Mouse (Mus musculus) right cerebral cortex, adult 2 months (tissue): ENCODE data around the gene 1700030J22Rik.

Experiments
- DNase-seq, 2 experiments: peaks; one replicate each; pipeline ENCODE4 v3.0.0; 2021 to 2022; ENCODE audit warnings: low spot score in 2 of 2

1700030J22Rik gene

DNA sequence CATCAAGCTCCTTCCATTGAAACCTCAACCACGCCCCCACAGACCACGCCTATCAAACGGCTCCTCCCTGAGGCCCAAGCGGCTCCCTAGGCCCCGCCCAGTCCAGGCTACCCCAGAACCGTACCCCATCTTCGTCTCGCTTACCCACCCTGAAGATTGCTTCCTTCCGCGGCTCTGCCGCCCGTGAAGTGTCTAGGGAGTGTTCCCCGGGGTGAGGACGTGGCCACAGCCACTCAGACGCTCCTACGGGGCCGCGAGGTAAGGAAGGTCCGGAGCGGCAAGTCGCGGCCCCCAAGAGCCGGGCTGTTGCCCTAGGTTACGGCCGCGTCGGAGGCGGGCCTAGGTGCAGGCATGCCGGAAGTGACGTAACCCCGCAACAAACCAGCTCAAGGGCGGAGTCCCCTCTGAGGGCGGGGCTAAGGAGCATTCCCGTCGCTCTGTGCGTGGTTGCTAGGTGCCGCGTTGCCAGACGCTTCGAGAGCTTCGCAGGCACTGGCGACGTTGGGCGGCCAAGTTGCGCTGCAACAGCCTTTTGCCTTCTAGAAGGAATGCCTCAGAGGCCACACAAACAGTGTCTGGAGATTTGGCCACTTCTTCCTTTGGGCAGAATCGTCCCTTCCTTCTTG, at the start of gene 1700030J22Rik:
Gene 1700030J22Rik (minus strand): TSS at position 329 of the 626 bp plus-strand sequence.
- DNase-seq: peak; percentile 97 to 98

DNA sequence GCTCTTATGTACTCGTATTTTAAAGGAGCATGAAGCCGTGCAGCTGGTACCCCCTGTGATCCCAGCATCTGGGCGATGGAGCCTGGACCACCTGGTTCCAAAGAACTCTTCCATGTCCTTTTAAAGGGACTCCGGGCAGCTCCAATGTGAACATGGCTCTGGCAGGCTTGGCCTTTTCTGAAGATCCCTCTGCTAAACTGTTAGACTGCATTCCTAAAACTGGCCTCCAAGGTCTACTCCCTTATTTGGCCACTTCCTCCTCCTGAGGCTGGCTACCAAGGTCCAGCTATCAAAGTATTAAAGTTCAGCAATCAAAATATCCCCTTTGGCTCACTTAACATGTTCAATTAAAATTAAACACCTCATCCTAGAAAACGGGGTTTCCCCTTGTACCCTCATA, 48.8 kb upstream of the 1700030J22Rik start:
- DNase-seq: no peak

DNA sequence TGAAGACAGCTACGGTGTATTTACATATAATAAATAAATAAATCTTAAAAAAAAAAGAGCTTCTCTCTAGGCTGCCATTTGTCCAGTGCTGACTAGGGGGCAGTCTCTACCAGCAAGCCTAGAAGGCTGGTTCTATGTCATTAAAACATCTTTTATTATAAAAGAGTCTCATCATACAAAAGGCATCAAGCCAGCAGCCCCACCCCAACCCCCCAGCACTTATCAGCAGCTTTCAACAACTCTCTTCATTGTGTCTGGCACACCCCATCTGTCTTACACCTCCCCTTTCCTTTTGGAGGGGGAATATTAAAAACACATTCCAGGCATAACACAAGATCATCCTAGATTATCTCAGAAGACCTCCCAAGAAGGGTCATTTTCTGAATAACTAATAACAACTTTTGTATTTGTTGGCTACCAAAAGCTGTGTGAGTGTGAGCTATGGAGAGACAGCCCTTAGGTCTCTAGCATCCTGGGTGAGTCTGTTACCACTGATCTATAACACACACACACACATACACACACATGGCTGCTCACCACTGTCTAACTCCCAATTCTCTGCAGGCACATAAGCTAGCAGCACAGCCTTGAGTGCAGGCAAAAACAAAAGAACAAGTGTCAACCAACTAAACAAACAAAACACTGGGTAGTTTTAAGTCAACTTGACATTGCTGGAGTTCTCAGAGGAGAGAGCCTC, 43.7 kb upstream of the 1700030J22Rik start:
- no peak for DNase-seq

DNA sequence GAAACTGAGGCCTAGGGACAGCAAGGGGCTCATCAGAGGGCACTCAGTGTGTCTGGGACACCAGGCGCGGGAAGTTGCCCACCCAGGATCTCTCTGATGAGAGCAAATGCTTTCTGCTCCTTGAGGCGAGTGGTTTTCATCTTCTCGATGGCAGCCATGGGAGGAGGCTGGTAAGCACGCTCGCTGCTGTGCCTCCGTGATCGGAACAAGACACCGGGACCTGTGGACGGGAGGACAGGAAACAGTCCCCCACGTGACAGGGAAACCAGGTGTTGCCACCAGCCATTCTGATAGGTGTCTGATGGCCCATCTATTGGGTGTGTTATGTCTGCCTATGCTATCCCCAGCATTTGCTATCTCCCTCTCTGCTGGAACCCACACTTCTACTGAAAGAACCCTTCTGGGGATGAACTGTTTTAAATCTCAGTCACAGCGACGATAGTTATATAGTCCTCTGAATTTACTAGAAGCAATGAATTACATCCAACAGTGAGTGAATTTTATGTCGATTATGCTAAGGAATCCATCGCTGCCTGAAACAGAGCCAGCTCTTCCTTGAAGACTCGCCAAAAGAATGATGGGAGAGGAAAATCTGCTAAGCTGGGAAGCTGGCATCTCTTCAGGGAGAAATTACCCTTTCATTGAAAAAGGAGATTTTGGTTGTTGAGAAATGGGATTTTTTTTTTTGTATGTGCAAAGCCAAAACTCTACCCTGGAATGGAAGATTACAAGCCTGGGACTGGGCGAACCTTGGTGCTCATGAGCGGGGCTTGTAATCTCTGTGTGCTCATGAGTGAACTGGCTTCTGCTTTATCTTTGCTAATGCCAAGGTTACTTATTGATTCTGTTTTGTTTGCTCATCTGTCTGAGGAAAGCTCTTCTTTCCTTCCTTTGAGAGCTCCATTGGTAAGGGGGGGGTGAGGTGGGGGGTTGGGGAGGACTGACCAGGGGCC, 40.8 kb upstream of the 1700030J22Rik start:
- DNase-seq: peak; percentile 40 to 47

DNA sequence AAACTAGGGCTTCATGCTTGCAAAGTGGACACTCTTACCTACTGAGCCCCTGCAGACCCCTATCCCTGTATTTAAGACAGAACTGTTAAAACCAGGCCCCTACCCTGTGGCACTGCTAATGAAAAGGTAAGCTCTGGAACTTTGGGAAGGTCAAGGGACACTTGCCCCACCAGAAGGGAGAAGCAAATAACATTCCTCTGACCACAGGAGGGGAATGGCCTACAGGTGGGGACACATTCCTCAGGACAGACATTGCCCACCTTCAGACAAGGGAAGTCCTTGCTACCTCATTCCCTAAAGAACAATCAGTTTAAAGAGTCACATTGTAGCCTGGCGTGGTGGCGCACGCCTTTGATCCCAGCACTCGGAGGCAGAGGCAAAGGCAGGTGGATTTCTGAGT, 39.1 kb upstream of the 1700030J22Rik start:
- no peak for DNase-seq

DNA sequence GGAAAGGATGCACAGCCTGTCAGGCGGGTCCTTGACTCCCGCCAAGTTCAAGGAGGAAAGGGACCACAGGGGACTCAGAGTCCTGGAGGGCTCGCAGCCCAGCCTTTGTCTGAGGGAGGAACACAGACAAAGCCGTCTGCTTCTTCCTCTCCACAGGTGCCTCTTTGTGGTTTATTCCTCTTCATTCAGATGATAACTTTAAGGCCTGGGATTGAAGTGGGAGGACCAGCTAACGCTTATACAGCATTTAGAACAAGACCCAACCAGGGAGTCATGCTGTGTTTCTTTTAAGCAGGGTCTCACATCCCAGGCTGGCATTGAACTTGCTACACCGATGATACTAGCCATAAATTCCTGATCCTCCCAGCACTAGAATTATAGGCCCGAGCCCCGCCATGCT, 38.2 kb upstream of the 1700030J22Rik start:
- DNase-seq: no peak

DNA sequence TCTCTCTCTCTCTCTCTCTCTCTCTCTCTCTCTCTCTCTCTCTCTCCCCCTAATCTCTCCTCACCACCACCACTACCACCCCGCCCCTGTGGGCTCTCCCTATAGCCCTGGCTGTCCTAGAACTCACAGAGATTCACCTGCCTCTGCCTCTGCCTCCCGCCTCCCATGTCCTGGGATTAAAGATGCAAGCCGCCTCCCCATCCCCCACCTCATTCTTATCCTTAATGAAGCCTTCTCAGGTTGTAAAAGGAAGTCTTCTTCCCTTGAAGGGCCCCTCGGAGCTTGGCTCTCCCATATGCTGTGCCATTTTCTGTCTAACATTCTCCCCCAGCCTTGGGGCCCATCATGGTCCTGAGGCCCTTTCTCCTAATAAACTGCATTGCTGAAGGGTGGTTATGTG, 36.9 kb upstream of the 1700030J22Rik start:
- DNase-seq: no peak

DNA sequence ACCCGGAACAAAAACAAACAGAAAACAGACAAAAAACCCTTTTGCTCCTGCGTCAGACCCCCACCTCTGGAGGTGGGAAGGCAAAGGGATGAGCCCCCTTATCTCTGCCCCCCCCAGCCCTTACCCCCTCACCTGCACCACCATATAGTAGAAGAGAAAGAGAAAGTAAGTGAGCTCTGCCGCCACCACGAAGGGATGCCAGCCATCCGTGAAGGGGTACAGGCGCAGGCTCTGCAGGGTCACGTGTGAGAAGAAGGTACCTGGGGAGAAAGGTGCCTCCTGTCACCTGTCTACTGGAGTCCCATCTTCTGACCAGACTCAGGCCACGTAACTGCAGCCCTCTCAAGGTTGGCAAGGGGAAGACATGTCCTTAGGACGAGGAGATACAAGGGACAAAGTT, 32.6 kb upstream of the 1700030J22Rik start:
- DNase-seq: no peak

DNA sequence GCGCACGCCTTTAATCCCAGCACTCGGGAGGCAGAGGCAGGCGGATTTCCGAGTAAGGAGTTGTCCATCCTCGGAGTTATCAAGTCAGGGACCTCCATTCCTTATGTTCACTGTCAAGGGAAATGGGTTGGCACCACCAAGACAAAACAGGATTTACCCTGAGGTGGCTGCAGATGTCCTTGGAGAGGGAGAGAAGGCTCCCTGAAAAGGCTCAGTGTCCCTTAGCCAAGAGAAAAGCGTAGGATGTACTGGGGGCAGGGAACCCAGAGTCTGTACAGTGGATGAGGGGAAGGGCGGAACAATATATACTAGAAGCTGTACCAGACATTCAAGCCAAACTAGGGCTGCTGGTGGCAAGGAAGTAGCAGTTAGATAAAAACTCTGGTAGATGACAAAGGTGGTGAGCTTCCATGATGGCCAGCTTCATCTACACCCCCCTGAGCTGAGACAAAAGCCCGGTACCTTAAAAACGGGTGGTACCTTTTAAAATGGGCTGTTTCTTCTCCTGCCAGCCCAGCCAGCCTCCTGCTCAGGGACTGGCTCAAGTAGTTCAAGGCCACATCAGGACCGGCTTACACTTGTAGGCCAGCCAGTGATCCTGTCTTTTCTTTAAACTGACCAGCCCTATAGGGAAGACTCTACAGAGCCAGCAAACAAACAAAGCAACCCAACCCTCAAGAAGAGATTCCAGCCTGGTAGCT, 15.4 kb upstream of the 1700030J22Rik start:
- no peak for DNase-seq

DNA sequence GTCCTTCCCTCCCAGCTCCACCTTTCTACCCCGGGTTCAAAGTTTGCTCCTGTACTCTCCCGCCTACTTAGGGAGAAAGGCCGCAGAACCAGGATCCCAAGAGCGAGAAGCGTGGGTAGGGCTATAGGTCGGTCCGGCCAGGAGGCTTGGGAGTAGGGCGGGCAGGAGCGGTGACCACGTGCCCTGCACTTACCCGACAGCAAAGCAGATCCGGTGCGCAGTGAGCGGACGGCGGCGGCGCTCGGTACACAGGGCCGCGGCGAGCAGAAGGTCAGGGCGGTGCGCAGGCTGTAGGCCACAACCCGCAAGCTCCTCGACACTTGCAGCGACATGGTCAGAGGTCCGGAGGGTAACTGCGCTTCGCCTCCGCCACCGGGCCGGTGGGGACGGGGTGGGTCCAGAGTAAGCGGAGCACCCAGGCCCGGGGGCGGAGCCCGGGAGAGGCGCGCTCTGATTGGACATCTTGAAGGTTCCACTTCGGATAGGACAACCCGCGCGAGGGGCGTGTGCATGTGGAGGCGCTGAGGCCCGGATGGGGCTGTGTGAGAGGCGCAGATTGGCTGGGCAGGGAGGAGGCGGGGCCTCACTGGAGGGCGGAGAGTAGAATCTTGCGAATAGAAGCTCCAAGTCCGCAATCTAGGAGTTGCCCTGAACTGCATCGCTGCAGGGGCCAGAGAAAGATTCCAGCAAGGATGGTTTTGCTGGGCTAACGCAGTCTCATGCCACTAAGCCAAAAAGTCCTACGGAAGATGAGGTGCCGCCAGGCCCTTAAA, 14.5 kb upstream of the 1700030J22Rik start, which contains the start of gene Gcsh:
Gene Gcsh (minus strand): TSS at position 443 of the 773 bp plus-strand sequence.
- peak; percentile 98 for DNase-seq

DNA sequence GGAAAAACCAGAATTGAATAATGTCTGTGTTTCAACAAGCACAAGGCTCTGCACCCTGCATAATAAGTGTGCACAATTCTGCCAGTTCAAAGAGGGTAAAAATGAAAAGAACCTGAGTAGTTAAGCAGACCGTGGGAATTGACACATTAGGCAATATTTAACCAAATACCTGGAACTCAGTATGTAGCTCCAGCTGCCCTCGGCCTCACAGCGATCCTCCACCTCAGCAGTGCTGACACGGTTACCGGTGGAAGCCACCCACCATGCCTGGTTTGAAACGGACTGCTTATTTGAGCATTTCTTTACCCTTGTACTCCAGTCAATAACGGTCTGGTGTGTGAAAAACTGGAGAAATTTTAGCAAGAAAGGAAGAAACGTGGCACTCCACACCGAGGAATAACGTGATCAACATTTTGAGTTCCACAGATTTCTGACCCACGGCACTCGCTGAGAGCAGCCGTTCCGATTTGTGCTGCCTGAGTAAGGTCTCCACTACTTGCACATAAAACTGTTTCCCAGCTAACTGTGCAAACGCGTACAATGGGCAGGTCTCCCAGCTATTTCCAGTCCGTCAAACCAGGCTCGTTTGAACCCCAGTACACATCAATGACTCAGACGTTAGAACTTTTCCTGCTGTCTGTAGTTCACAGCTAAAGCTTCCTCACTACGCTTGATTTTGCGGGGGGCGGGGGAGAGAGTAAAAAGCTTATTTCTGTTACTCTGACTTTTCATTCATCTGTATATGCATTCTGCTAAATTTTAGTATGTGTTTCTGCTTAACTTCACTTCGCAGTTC, 13.6 kb upstream of the 1700030J22Rik start:
- DNase-seq: peak; percentile 30 to 43

DNA sequence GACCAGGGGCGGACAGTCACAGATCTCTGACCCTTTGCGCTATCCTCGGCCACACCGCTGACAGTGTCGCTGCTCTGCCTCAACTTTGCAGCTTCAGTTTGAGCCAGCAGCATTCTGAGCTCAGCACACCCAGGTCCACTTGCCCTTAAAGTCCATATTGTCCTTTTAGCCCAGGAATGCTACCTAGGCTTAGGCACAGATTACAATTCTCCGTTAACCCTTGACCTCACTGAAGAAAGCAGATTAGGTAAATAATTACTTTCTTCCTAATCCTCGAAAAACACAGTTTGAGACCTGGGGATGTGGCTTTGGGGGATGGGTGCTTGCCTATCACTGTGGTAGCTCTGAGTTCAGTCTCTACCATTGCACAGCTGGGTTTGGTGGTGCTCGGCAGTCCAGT, 12.5 kb upstream of the 1700030J22Rik start:
- no peak for DNase-seq

DNA sequence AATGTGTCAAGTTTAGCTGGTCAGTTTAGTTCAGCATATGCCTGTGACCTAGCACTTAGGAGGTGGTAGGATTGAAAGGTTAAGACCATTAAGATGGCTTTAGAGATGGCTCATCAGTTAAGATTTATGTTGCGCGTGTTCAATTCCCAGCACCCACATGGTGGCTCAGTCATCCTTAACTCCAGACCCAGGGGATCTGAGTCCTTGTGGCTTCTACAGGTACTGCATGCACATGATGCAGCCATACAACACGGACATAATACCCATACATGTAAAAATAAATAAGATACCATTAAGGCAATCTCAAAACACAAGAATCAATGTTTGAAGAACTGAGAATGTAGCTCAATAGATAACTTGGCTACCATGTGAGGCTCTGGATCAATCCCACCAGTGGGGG, 11.1 kb upstream of the 1700030J22Rik start:
- DNase-seq: no peak

DNA sequence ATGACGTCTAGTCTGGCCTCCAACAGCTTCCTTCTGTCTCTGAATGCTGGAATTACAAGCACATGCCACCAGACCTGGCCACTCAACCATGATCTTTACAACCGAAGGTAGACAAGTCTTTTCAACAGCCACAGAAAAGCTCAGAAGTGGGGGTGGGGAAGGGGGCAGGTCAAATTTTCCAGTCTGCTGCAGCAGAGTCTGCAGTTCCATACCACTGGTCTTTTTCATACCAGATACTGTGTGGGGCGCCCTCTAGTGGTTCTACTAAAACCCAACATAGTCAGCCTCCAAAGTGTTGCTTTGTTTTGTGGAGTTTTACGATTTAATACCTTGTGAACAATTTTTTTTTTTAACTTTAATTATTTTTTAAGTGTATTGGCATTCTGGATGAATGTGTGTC, 1.4 kb upstream of the 1700030J22Rik start:
- peak; percentile 63 to 67 for DNase-seq

DNA sequence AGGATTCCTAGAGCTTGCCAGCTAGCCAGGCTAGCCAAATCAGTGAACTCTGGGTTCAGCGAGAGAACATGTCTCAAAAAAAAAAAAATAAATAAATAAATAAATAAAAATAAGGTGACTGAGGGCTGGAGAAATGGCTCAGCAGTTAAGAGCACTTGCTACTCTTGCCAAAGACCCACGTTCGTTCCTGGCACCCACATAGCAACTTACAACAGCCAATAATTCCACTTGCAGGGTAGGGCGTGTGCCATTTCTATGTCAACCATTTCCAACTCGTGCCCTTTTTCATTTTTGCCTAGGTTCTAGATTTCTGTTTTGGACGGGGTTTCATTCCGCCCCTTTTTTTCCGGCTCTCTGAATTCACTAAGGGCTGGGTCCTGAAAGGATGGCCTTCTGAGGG, 707 bp downstream of the 1700030J22Rik start:
- DNase-seq: no peak

DNA sequence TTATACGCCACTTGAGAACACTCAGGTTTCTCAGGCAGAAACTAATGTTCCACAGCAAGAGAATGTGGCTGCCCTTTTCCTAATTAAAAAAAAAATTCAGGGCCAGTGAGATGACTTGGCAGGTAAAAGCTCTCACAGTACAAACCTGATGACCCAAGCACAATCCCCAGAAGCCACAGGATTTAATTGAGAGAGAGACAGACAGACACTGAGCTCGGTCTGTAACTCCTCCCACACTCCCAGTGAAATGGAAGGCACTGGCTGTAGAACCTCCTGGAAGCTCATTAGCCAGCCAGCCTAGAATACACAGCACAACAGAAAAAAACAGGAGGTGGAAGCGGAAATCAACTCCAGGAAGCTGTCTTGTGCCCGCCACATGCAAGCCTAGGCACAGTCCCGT, 3.2 kb downstream of the 1700030J22Rik start:
- no peak for DNase-seq

DNA sequence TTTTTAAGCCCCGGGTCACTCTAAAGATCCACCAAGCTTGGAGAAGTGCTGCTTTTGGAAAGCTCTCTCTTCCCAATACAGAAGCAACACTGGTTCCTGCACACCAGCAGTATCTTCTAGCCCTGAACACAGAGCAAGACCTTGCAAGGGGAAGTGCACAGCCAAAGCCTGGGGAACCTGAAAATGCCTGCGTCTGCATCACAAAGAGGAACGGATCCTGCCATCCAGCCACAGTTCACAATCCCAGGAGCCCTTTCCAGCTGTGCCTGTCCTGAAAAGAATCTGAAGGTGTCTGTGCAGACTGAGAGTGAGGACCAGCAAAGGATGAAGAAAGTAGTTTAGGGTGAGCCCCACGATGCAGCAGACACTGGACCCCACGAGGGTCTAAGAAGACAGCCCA, 3.7 kb downstream of the 1700030J22Rik start:
- DNase-seq: no peak

DNA sequence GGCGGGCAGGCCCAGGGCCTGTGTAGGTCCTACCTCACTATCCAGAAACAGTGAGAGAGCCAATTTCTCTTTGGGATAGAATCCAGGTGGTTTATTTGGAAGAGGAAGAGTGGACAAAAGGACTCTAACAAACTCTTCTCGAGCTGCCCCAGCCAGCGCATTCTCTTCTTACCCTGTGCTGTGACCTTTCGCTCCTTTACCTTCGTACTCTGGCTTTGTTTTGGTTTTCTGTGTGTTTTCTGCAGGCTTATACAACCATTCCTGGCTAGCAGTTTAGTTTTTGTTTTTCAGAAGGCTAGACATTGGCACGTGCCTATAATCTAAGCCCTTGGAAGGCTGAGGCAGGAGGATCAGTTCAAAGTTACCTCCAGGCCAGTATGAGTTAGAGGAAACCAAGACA, 9.2 kb downstream of the 1700030J22Rik start:
- DNase-seq: no peak

DNA sequence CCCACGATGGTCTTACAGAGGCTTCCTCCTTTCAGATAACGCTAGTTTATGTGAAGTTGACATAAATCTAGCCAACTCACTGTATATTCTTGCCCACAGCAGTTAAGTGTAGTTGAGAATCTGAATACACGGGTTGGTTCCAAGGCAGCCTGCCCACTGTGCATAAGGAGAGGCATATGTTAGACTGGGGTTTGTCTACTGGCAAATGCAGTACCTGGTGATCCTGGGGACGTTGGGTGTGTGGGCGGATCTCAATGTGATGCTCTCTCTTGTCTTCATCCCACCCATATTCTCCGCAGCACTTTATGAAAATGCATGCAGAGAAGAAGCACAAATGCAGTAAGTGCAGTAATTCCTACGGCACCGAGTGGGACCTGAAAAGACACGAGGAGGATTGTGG, 24.3 kb downstream of the 1700030J22Rik start:
- peak; percentile 83 to 90 for DNase-seq

DNA sequence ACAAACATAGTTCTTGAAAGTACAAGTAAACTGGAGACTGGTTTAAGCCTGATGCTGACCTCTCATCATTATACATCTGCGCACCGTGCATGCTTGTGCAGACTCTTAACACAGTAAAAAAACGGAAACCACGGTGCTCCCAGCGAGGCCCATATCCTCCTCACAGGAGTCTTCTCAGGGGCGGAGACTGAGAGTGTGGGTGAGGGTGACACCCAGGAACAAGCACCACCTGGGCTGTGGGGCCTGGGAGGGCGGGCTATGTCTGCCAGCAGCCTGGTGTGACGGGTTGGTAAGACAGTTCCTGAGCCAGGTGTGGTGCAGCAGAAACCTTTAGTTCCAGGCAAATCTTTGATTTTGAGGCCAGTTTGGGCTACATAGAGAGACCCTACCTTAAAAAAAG, 26.3 kb downstream of the 1700030J22Rik start:
- no peak for DNase-seq
